Mouse (Mus musculus) stomach, embryonic 16.5 days (tissue): Measurements from ENCODE around the gene Sdr42e1. TPM values are rescaled to one million over a fixed set of nuclear protein-coding genes. Genes with fewer than 3 reads are reported as not detected.

ENCODE experiments used
- ATAC-seq: fragments of 200-750 bp; cut with Nextera tagmentation; 2 replicates; pipeline ENCODE4 v1.8.0; 2017; ENCODE audit warnings: moderate number of reproducible peaks, moderate TSS enrichment; ENCODE audit not compliant: insufficient read depth, low FRiP score
- H3K27ac ChIP-seq: fragments of 300-500 bp; sonication (generic); 2 replicates; pipeline ENCODE4 v1.5.1; 2014; ENCODE audit warnings: low read length
- H3K27me3 ChIP-seq: fragments of 300-500 bp; sonication (generic); 2 replicates; pipeline ENCODE4 v1.6.1; 2014; ENCODE audit warnings: low read length, control low read depth, mixed read lengths; ENCODE audit not compliant: control insufficient read depth, insufficient read depth
- H3K36me3 ChIP-seq: fragments of 300-500 bp; sonication (generic); 2 replicates; pipeline ENCODE4 v1.6.1; 2014; ENCODE audit warnings: low read length; ENCODE audit not compliant: control insufficient read depth, insufficient read depth
- H3K4me1 ChIP-seq: fragments of 300-500 bp; sonication (generic); 2 replicates; pipeline ENCODE4 v1.6.1; 2014; ENCODE audit warnings: low read length, control low read depth, mixed read lengths; ENCODE audit not compliant: control insufficient read depth, insufficient read depth
- H3K4me2 ChIP-seq: fragments of 300-500 bp; sonication (generic); 2 replicates; pipeline ENCODE4 v1.6.1; 2014; ENCODE audit warnings: low read depth, low read length, mixed read lengths
- H3K4me3 ChIP-seq: fragments of 300-500 bp; sonication (generic); replicated peaks from 2 replicates; pipeline ENCODE4 v1.5.1; 2014; ENCODE audit warnings: mild to moderate bottlenecking, low read length
- H3K9ac ChIP-seq: fragments of 300-500 bp; sonication (generic); 2 replicates; pipeline ENCODE4 v1.6.1; 2014; ENCODE audit warnings: low read length
- H3K9me3 ChIP-seq: fragments of 300-500 bp; sonication (generic); replicated peaks from 2 replicates; pipeline ENCODE4 v1.6.1; 2016; ENCODE audit warnings: low read length, control low read depth; ENCODE audit not compliant: control insufficient read depth
- WGBS: fragments of 180-500 bp; shearing (Covaris S2); extraction: QIAGEN DNeasy Blood & Tissue Kit; methylation state at CpG from one replicate; pipeline ENCODE4 v1.1.7; 2014; 5-methylcytosine and 5-hydroxymethylcytosine counted together
- polyA plus RNA-seq: library from polyadenylated mRNA; unstranded; fragments of >200 nt; fragmentation: Nextera tagmentation; extraction: Ambion mirVana; gene quantifications from 2 replicates; pipeline ENCODE4 v1.2.1, GENCODE M21; 2015

Sdr42e1 gene
- polyA plus RNA-seq, 1 experiment from 2014 or later = 14.0 TPM

GRCm38 (mm10) chr8:117700699-117701098, 27.2 kb upstream of the Sdr42e1 start:
- H3K27ac ChIP-seq = peak overlapping the region; percentile 66; the same call in 1 of the 2 replicates
- no peaks in the 10 kb centered on the region for H3K9me3 ChIP-seq
- no peaks in the 10 kb centered on the region for H3K27me3 ChIP-seq
- H3K36me3 ChIP-seq = no peaks in the 10 kb centered on the region
- H3K4me3 ChIP-seq = no peak overlapping the region
- no peaks in the 10 kb centered on the region for H3K4me1 ChIP-seq
- ATAC-seq = 0 out of 2 replicates have a peak, but pooled peaks have one; percentile 26
- WGBS = 58% methylated on average over 8 of the region's 8 CpGs
- H3K4me2 ChIP-seq = no peak overlapping the region
- H3K9ac ChIP-seq = no peak overlapping the region

GRCm38 (mm10) chr8:117697248-117697647, 23.8 kb upstream of the Sdr42e1 start:
- Histone ChIP-seq H3K27ac (no peak overlapping the region), H3K9ac (no peak overlapping the region), H3K4me1 (no peaks in the 10 kb centered on the region), H3K9me3 (no peaks in the 10 kb centered on the region), H3K36me3 (no peaks in the 10 kb centered on the region), H3K4me2 (no peak overlapping the region), H3K27me3 (no peaks in the 10 kb centered on the region), H3K4me3 (no peak overlapping the region)
- no peak for ATAC-seq
- WGBS = 45% methylated on average over 5 of the region's 5 CpGs

GRCm38 (mm10) chr8:117695636-117696035, 22.1 kb upstream of the Sdr42e1 start:
- no peak overlapping the region for H3K9ac ChIP-seq
- no peak overlapping the region for H3K4me2 ChIP-seq
- ATAC-seq = no peak
- H3K4me1 ChIP-seq = no peaks in the 10 kb centered on the region
- no peaks in the 10 kb centered on the region for H3K9me3 ChIP-seq
- H3K4me3 ChIP-seq = no peak overlapping the region
- H3K27ac ChIP-seq = peak overlapping the region; percentile 49; the same call in 1 of the 2 replicates
- WGBS = 79% methylated on average over 1 of the region's 1 CpGs
- H3K27me3 ChIP-seq = no peaks in the 10 kb centered on the region
- H3K36me3 ChIP-seq = no peaks in the 10 kb centered on the region

GRCm38 (mm10) chr8:117692131-117692530, 18.6 kb upstream of the Sdr42e1 start:
- no peaks in the 10 kb centered on the region for H3K27me3 ChIP-seq
- H3K9ac ChIP-seq = no peak overlapping the region
- peak overlapping the region; percentile 13 for H3K4me3 ChIP-seq
- WGBS = 65% methylated on average over 4 of the region's 4 CpGs
- H3K27ac ChIP-seq = peak overlapping the region; percentile 88
- H3K9me3 ChIP-seq = no peaks in the 10 kb centered on the region
- peak; percentile 89 for ATAC-seq
- H3K36me3 ChIP-seq = no peaks in the 10 kb centered on the region
- 0 out of 2 replicates have a peak overlapping the region, but pooled peaks have one; percentile 5 for H3K4me2 ChIP-seq
- H3K4me1 ChIP-seq = no peaks in the 10 kb centered on the region

GRCm38 (mm10) chr8:117687890-117688289, 14.4 kb upstream of the Sdr42e1 start:
- Histone ChIP-seq H3K4me2 (no peak overlapping the region), H3K4me3 (no peak overlapping the region), H3K9ac (no peak overlapping the region), H3K27me3 (no peaks in the 10 kb centered on the region), H3K4me1 (no peaks in the 10 kb centered on the region), H3K36me3 (no peaks in the 10 kb centered on the region), H3K9me3 (no peaks in the 10 kb centered on the region), H3K27ac (no peak overlapping the region)
- no peak for ATAC-seq
- WGBS = 71% methylated on average over 7 of the region's 7 CpGs

GRCm38 (mm10) chr8:117684504-117684903, 11.0 kb upstream of the Sdr42e1 start:
- H3K4me3 ChIP-seq = no peak overlapping the region
- ATAC-seq = no peak
- WGBS = 24% methylated on average over 11 of the region's 11 CpGs

GRCm38 (mm10) chr8:117683925-117684472, 10.5 kb upstream of the Sdr42e1 start:
- H3K36me3 ChIP-seq = no peaks in the 10 kb centered on the region
- H3K4me3 ChIP-seq = no peak overlapping the region
- no peaks in the 10 kb centered on the region for H3K27me3 ChIP-seq
- H3K9ac ChIP-seq = no peak overlapping the region
- no peaks in the 10 kb centered on the region for H3K9me3 ChIP-seq
- H3K27ac ChIP-seq = peak overlapping the region; percentile 43
- no peak overlapping the region for H3K4me2 ChIP-seq
- peak; percentile 24; the same call in 1 of the 2 replicates for ATAC-seq
- no peaks in the 10 kb centered on the region for H3K4me1 ChIP-seq
- WGBS = 54% methylated on average over 10 of the region's 10 CpGs

More at GRCm38 (mm10) chr8:117684504-117684903, 11.0 kb upstream of the Sdr42e1 start:
- no peaks in the 10 kb centered on the region for H3K4me1 ChIP-seq
- H3K9ac ChIP-seq = no peak overlapping the region
- H3K27ac ChIP-seq = peak overlapping the region; percentile 43; the same call in 1 of the 2 replicates
- H3K36me3 ChIP-seq = no peaks in the 10 kb centered on the region
- H3K4me2 ChIP-seq = no peak overlapping the region
- H3K27me3 ChIP-seq = no peaks in the 10 kb centered on the region
- no peaks in the 10 kb centered on the region for H3K9me3 ChIP-seq

GRCm38 (mm10) chr8:117678650-117679049, 5.2 kb upstream of the Sdr42e1 start:
- H3K4me3 ChIP-seq = no peak overlapping the region
- H3K9me3 ChIP-seq = no peaks in the 10 kb centered on the region
- H3K4me1 ChIP-seq = no peaks in the 10 kb centered on the region
- no peaks in the 10 kb centered on the region for H3K27me3 ChIP-seq
- no peak overlapping the region for H3K4me2 ChIP-seq
- no peak for ATAC-seq
- H3K27ac ChIP-seq = no peak overlapping the region
- no peak overlapping the region for H3K9ac ChIP-seq
- no peaks in the 10 kb centered on the region for H3K36me3 ChIP-seq
- 81% methylated on average over 4 of the region's 4 CpGs for WGBS

- 39% methylated on average over 8 of the region's 8 CpGs for WGBS
- peak overlapping the region; percentile 28; the same call in 1 of the 2 replicates for H3K27ac ChIP-seq
- ATAC-seq = no peak
- no peaks in the 10 kb centered on the region for H3K27me3 ChIP-seq
- no peaks in the 10 kb centered on the region for H3K4me1 ChIP-seq
- no peak overlapping the region for H3K4me2 ChIP-seq
- no peaks in the 10 kb centered on the region for H3K9me3 ChIP-seq
- H3K9ac ChIP-seq = no peak overlapping the region
- H3K36me3 ChIP-seq = no peaks in the 10 kb centered on the region
- no peak overlapping the region for H3K4me3 ChIP-seq
Observed at GRCm38 (mm10) chr8:117677011-117677410, 3.5 kb upstream of the Sdr42e1 start.
